Mouse (Mus musculus) forebrain, embryonic 14.5 days (tissue): ENCODE results near the gene Prrc2b. TPM values are rescaled to one million over a fixed set of nuclear protein-coding genes. Genes with fewer than 3 reads are reported as not detected.

Experiments used
- ATAC-seq: fragments of 200-750 bp; cut with Nextera tagmentation; 2 replicates; pipeline ENCODE4 v1.8.0; 2017; ENCODE audit warnings: mild to moderate bottlenecking, moderate library complexity
- DNase-seq: peaks from one replicate; pipeline ENCODE4 v3.0.0-alpha.2; 2015; ENCODE audit warnings: low spot score
- H3K27ac ChIP-seq: fragments of 300-500 bp; sonication (generic); 2 replicates; pipeline ENCODE4 v1.5.1; 2014; ENCODE audit warnings: low read depth, mild to moderate bottlenecking, control low read depth, low read length, moderate library complexity
- H3K27me3 ChIP-seq: fragments of 300-500 bp; sonication (generic); replicated peaks from 2 replicates; pipeline ENCODE4 v1.6.1; 2014; ENCODE audit warnings: low read length, control low read depth, mixed read lengths; ENCODE audit not compliant: control insufficient read depth, insufficient read depth
- H3K36me3 ChIP-seq: fragments of 300-500 bp; sonication (generic); 2 replicates; pipeline ENCODE4 v1.6.1; 2014; ENCODE audit warnings: low read length, control low read depth; ENCODE audit not compliant: control insufficient read depth, insufficient read depth
- H3K4me1 ChIP-seq: fragments of 300-500 bp; sonication (generic); 2 replicates; pipeline ENCODE4 v1.6.1; 2014; ENCODE audit warnings: antibody characterized with exemption, low read length, control low read depth; ENCODE audit not compliant: control insufficient read depth, insufficient read depth
- H3K4me2 ChIP-seq: fragments of 300-500 bp; sonication (generic); 2 replicates; pipeline ENCODE4 v1.6.1; 2014; ENCODE audit warnings: mild to moderate bottlenecking, control low read depth, low read length
- H3K4me3 ChIP-seq: fragments of 300-500 bp; sonication (generic); 2 replicates; pipeline ENCODE4 v1.5.1; 2014; ENCODE audit warnings: low read depth, low read length, control low read depth
- H3K9ac ChIP-seq: fragments of 300-500 bp; sonication (generic); 2 replicates; pipeline ENCODE4 v1.6.1; 2014; ENCODE audit warnings: mild to moderate bottlenecking, low read length, control low read depth, moderate library complexity
- H3K9me3 ChIP-seq: fragments of 300-500 bp; sonication (generic); replicated peaks from 2 replicates; pipeline ENCODE4 v1.6.1; 2016; ENCODE audit warnings: low read length, control low read depth, mixed read lengths; ENCODE audit not compliant: control insufficient read depth
- WGBS: fragments of 180-500 bp; shearing (Covaris S2); extraction: QIAGEN DNeasy Blood & Tissue Kit; methylation state at CpG from one replicate; pipeline ENCODE4 v1.1.7; 2014; 5-methylcytosine and 5-hydroxymethylcytosine counted together
- polyA plus RNA-seq: library from polyadenylated mRNA; unstranded; fragments of >200 nt; fragmentation: Nextera tagmentation; extraction: Ambion mirVana; gene quantifications from 2 replicates; pipeline ENCODE4 v1.2.1, GENCODE M21; 2014

Prrc2b gene
- polyA plus RNA-seq, 1 experiment from 2014 or later, result 53.3 TPM

DNA sequence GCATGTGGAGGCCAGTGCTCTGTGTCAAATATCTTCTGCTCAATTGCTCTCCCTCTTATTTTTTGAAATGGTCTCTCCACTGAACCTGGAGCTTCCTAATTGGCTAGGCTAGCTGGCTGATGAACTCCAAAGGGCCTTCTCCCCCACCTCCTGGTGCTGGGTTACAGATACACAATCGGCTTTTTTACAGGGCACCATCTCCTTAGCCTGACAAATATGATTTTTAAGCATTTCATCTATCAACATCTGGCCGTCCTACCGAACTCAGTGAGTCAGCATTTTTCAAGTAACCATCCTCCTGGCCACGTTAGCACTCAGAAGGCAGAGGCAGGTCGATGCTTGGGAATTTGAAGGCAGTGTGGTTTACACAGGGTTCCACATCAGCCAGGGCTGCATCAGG lies 6.2 kb upstream of the Prrc2b start:
- Histone ChIP-seq H3K27ac (no peak overlapping the region), H3K4me2 (no peak overlapping the region), H3K4me1 (no peaks in the 10 kb centered on the region), H3K9me3 (no peaks in the 10 kb centered on the region), H3K4me3 (no peak overlapping the region), H3K36me3 (no peaks in the 10 kb centered on the region), H3K27me3 (no peaks in the 10 kb centered on the region), H3K9ac (no peak overlapping the region)
- 88% methylated on average over 5 of the region's 5 CpGs for WGBS
- ATAC-seq (no peak), DNase-seq (no peak)

DNA sequence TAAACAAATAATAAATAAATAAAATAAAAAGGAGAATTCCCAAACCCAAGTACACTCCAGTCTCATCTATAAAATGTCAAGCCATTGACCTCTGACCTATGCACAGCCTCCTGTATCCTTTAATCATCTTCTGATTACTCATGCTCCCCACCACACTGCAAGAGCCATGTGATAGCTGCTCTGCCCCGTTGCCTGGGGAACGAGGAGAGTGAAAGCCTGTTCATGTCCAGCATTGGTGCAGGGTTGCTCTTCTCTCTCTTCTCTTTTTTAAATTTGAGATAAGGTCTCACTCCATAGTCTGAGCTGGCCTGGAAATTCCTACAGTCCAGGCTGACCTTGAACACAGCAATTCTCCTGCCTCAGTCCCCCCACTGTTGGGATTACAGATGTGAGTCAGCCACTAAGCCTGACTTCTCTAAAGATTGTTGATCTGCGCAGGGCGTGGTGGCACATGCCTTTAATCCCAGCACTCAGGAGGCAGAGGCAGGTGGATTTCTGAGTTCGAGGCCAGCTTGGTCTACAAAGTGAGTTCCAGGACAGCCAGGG lies 4.2 kb upstream of the Prrc2b start:
- WGBS, result 79% methylated on average over 5 of the region's 5 CpGs
- no peak for DNase-seq

DNA sequence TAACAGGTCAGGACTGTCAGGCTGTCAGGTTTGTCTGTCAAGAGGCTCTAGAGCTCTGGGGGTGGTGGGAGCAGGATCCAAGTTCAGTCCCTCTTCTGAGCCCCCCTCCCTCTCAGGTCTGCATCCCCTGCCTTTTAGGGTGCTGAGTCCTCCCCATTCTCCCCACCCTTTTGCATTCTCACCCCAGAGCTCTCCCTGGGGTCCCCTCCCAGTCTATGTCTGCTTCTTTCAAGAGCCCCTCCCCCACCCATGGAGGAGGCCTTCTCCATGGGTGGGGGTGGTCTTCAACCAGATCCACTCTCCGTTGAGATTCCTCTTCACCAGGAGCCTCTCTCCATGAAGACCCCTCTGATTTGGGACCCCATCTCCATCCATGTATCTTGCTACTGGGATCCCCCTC lies 747 bp upstream of the Prrc2b start:
- Histone ChIP-seq H3K4me1 (peaks cover 28% of the 10 kb centered on the region), H3K27ac (peak overlapping the region; percentile 99), H3K9me3 (no peaks in the 10 kb centered on the region), H3K4me2 (peak overlapping the region; percentile 96), H3K9ac (peak overlapping the region; percentile 100), H3K36me3 (no peaks in the 10 kb centered on the region), H3K27me3 (no peaks in the 10 kb centered on the region), H3K4me3 (peak overlapping the region; percentile 93)
- 33% methylated on average over 1 of the region's 1 CpGs for WGBS
- DNase-seq (no peak), ATAC-seq (no peak)

More for the DNA sequence above, 4.2 kb upstream of the Prrc2b start:
- H3K9ac ChIP-seq, result no peak overlapping the region
- H3K4me3 ChIP-seq, result no peak overlapping the region
- no peaks in the 10 kb centered on the region for H3K36me3 ChIP-seq
- no peak overlapping the region for H3K27ac ChIP-seq
- no peaks in the 10 kb centered on the region for H3K9me3 ChIP-seq
- H3K4me1 ChIP-seq, result no peaks in the 10 kb centered on the region
- no peaks in the 10 kb centered on the region for H3K27me3 ChIP-seq
- H3K4me2 ChIP-seq, result no peak overlapping the region
- ATAC-seq, result no peak

DNA sequence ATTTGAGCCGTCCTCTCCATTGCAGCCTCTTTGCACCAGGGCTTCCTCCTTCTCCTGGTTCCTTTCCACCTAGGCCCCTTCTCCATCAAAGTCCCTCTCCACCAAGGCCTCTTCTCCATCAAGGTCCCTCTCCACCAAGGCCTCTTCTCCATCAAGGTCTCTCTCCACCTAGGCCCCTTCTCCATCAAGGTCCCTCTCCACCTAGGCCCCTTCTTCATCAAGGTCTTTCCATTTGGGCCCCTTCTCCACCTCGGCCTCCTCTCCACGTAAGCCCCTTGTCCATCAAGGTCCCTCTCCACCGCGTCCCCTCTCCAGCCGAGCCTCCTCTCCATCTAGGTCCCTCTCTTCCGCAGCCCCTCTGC lies 339 bp upstream of the Prrc2b start:
- peak overlapping the region; percentile 93 for H3K4me3 ChIP-seq
- peak overlapping the region; percentile 100 for H3K9ac ChIP-seq
- peak overlapping the region; percentile 96 for H3K4me2 ChIP-seq
- no peaks in the 10 kb centered on the region for H3K9me3 ChIP-seq
- H3K27me3 ChIP-seq, result no peaks in the 10 kb centered on the region
- H3K4me1 ChIP-seq, result peaks cover 31% of the 10 kb centered on the region
- no peaks in the 10 kb centered on the region for H3K36me3 ChIP-seq
- DNase-seq (no peak), ATAC-seq (peak; percentile 81; the same call in 1 of the 2 replicates)
- WGBS, result 5% methylated on average over 7 of the region's 7 CpGs
- H3K27ac ChIP-seq, result peak overlapping the region; percentile 99

DNA sequence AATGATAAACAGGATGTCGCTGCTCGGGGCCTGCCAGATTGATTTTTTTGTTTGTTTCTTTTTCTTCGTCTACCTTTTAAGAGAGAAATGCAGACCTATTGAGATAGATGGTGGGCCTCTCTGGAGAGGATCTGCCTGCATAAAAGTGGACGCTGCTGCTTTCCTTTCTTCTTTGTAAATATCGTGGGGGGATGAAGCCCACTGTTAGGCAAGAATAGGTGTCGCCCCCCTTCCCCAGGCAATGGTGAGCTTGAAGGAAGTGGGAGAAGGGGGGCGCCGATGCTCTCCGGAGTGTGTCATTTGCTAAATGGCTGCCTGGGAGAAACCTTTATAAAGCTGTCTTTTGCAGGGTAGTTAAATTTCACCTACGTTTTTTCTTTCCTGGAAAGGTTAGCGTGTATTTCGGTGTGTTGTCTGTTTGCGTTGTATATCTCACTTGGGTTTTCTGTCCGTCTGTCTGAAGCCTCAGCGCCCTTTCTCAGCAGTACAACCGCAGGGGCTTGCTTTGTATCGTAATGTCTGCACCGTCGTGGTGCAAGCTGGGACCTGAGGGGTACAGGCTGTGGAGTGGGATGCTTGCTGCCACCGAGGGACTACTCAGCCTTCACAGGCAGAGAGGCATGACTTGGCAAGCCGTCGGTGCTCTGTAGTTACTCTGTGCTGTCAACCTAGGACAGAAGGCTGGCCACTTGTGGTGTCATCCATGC lies 931 bp downstream of the Prrc2b start:
- Histone ChIP-seq H3K4me1 (peaks cover 44% of the 10 kb centered on the region), H3K27ac (peak overlapping the region; percentile 99), H3K36me3 (no peaks in the 10 kb centered on the region), H3K9ac (peak overlapping the region; percentile 100), H3K27me3 (no peaks in the 10 kb centered on the region), H3K4me2 (peak overlapping the region; percentile 96), H3K9me3 (no peaks in the 10 kb centered on the region), H3K4me3 (peak overlapping the region; percentile 93)
- under 1% methylated on average over 22 of the region's 22 CpGs for whole genome bisulfite sequencing
- ATAC-seq (peak; percentile 32), DNase-seq (peak; percentile 79)

DNA sequence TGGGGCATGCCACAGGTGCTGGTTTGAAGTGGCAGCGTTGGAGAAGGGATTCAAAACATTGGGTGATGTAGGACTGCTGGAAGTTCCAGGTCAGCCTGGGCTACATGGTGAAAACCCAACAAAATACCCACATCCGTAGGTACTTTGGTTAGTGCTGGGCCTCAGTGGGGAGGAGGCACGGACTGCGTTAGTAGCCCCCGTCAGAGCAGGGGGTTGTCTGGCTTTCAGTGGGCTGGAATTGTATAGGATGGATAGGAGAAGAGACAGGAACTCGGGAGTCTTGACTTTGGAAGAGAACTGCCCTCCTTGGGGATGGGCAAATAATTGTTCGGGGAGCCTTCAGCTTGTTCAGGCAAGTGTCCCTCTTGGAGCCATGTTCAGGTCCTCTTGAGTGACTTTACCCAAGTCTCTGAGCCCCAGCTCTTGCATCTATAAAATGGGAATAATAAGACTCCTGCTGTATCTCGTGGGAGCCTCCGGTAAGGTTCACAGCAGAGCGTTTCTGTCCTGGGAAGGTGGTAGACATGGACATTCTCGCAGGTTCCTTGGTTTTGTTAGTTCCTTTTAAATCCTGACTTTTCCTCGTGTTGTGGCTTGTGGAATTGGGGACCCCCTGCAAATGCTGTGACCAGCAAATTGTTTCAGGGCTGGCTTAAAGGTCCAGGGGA lies 1.6 kb downstream of the Prrc2b start:
- Histone ChIP-seq H3K36me3 (no peaks in the 10 kb centered on the region), H3K4me1 (peaks cover 51% of the 10 kb centered on the region), H3K9me3 (no peaks in the 10 kb centered on the region), H3K27me3 (no peaks in the 10 kb centered on the region), H3K4me3 (peak overlapping the region; percentile 93), H3K4me2 (peak overlapping the region; percentile 96), H3K27ac (peak overlapping the region; percentile 99), H3K9ac (peak overlapping the region; percentile 100)
- DNase-seq, result no peak
- 15% methylated on average over 12 of the region's 12 CpGs for WGBS
- ATAC-seq, result no peak

DNA sequence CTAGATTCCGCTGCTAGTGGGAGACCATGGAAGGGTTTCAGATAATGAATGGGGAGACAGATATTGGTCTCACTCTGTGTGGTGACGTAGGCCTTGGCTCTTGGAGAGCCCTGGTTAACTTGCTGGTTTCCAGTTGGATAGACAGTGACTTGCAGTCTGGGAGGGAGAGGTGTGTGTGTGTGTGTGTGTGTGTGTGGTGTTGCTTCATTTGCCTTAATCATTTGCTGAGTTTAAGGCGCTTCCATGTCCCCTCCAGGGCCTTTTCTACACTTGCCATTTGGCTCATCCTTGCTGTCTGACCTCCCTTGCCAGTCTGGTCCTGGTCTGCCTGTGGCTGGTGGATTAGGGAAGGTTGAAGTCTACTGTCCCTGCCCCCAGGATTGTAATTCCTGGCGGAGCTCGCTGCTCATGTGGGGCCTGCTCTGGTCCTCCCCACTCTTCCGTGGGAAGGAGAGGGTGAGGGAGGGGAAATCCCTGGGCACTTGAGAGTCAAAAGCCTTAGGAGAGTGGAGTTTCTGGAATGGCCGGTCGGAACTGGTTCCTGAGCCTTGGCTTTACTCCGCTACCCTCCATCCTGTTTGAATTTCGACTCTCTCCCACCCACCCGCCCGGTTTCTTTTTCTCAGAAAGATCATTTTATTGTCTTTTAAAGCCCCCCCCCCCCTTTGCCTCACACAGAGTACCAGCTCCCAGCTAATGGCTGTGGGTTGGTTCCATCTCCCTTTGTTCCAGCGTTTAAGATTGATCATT lies 2.3 kb downstream of the Prrc2b start:
- peak; percentile 63 for DNase-seq
- WGBS, result 3% methylated on average over 13 of the region's 13 CpGs
- no peaks in the 10 kb centered on the region for H3K36me3 ChIP-seq

DNA sequence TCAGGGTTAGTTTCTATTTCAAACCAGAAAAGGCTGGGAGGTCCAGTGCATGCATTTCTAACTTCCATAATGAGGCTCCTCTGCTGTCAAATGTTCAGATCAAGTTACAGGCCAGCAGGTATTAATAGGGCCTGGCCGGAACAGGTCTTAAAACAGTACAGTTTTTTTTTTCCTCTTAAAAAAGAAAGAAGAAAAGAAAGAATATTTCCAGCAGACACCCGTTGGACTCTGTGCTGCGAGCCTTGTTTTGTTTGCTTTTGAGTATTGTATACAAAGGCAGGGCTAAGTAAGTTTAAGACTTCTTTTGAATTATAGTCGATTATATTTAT lies 2.9 kb downstream of the Prrc2b start:
- Histone ChIP-seq H3K27ac (peak overlapping the region; percentile 66; the same call in 1 of the 2 replicates), H3K4me2 (peak overlapping the region; percentile 96), H3K4me3 (peak overlapping the region; percentile 93), H3K9me3 (no peaks in the 10 kb centered on the region), H3K36me3 (no peaks in the 10 kb centered on the region), H3K27me3 (no peaks in the 10 kb centered on the region), H3K4me1 (peaks cover 60% of the 10 kb centered on the region), H3K9ac (peak overlapping the region; percentile 100)
- WGBS, result 11% methylated on average over 4 of the region's 4 CpGs
- DNase-seq (no peak), ATAC-seq (no peak)

More for the DNA sequence above, 2.3 kb downstream of the Prrc2b start:
- Histone ChIP-seq H3K4me2 (peak overlapping the region; percentile 96), H3K27me3 (no peaks in the 10 kb centered on the region), H3K4me1 (peaks cover 56% of the 10 kb centered on the region), H3K9ac (peak overlapping the region; percentile 100), H3K4me3 (peak overlapping the region; percentile 93), H3K27ac (peak overlapping the region; percentile 66), H3K9me3 (no peaks in the 10 kb centered on the region)
- ATAC-seq, result no peak
